Mouse (Mus musculus) T-helper 1 cell (primary cell): ENCODE measurements around the gene Ptpru.

Experiments
- in situ Hi-C: fragments of 300-600 bp; cut with MboI, MseI; formaldehyde crosslinking; loops from one replicate; pipeline ENCODE4 v1.15.1; 2025; ENCODE audit warnings: high pct_unique_total_duplicates

The Ptpru gene

DNA sequence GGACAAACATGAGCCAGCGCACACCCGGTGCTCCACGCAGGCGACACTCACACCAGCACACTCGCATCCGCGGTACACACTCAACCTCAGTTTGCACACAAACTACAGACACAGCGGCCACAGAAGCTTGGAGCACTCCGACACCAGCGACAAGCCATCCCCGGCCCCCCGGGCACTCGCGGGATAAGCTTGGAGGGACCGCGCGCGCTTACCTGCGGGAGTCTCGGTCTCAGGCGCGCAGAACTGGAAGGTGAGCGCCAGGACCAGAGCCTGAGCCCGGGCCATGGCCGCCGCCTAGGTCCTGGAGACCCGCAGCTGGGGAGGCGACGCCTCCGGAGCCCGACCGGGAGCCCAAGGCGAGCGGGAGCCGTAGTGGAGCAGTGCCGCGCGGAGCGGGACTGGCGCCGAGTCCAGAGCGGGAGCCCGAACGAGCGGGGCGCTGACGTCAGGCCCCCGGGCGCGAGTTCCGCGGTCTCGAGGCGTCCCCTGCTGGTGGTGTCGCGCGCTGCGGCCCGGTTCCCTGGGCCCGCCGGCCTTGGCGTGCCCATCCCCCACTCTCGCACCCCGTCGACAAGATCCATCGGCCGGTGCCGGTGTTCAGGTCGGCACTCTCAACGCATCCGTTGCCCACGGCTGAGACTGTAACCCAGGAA is at the start of gene Ptpru:
Ptpru (minus strand) TSS at position 417 of the 653 bp plus-strand sequence.
- in situ Hi-C loops: loop anchor here (5.0 kb wide), 2 partner anchors 111 to 876 kb away; no protein-coding TSS in a partner anchor

DNA sequence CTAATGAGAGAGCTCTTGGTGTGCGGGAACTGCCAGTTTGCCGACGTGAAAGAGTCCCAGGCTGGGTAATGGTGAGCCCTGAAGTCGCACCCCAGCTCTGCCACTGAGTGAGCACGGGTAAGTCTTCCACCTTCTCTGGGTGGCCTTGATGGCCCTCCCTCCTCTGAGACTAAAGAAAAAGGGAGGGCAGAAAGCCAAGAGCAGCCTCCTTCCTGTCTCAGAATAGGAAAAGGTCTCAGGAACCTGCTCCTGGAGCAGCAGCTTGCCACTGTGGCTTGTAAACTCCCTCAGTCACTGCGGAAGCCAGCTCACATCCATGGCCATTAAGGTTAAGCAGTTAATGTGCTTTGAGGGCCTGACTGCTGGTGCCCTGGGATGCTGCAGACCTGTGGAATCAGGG is 47.3 kb upstream of the Ptpru start:
- in situ Hi-C loops: no loop called here

DNA sequence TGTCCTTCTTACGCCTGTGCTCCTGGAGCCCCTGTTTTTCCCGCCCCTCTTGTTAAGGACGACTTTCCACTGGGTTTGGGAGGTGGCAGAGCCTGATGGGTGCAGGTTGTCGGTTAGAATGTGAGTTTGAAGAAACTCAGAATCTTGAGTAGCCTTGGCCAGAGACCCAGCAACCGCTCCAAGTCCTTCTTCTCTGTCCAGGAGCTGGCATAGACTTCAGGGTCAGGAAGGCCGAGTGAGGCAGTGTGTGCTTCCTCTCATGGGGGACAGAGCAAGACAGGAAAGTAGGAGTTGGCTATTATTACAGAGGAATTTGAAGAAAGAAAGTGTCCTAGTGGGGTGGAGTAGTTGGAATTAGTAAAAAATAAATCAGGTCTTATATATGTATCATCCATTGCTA is 45.5 kb upstream of the Ptpru start:
- in situ Hi-C loops: no loop called here

DNA sequence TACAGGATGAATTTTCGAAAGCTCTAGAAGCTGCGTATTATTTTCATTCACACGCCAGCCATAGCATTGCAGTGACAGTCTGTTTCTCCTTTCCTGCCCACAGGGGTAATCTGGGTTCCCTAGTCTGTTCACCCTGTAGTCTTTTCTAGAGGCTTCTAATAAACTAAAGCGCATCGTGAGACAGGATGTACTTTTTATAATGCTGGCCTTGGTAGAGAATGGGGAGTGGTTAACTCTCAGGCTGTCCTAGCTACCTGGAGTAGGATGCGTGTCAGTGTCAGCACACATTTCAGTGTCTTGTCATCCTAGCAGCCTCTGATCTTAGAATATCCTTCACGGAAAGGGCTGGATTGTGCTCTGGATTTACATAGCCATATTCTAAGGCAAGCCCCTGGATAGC is 43.2 kb upstream of the Ptpru start:
- in situ Hi-C loops: no loop called here

DNA sequence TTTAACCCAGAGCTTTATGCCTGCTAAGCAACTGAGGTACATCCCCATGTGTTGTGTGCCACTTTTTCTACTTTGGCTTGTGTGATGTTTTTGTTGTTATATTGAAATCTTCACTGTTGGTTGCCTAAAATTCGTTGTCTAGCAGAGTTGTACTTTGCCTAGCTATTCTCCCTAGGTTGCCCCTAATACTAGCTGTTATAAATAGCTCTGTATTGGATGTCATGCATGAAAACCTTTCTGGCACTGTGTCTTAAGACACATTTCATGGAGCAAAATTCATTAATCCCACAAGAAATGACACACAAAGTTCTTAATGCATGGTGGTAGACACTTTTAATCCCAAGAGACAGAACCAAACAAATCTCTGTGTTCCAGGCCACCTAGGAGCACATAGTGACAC is 41.6 kb upstream of the Ptpru start:
- in situ Hi-C loops: no loop called here

DNA sequence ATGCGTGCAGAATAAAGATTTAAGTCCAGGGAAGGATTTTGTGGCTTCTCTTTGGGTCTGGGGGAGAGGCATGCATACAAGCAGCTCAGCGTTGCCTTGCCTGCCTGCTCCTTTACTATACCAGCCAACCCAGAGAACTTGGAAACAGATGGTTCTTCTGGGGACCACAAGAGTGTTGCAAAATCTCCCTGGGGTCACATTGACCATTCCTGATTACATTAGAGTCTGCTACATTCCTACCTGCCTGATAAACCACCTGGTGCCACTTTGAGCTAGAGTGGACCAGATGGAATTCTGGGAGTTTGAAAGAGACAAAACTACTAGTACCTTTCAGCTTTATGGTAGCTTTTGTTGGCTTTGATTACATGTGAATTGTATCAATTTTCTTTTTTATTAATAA is 38.7 kb upstream of the Ptpru start:
- in situ Hi-C loops: no loop called here

DNA sequence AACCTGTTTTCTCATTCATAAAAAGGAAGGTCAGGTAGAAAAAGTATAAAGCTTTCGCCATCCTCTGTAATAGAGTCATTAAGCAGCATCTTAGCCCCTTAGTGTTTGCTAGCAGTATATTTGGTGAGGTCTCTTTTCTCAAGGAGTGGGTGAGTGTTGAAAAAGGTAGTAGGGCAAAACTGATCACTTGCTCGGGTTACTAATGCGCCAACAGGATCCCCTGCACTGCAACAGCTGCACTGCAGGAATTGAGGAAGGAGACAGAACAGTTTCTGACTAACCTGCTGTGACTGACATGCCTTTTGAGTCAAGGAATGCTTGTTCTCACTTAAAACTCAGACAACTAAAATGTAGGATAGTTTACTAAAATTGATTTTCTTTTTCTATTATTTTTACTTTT is 37.2 kb upstream of the Ptpru start:
- in situ Hi-C loops: no loop called here

DNA sequence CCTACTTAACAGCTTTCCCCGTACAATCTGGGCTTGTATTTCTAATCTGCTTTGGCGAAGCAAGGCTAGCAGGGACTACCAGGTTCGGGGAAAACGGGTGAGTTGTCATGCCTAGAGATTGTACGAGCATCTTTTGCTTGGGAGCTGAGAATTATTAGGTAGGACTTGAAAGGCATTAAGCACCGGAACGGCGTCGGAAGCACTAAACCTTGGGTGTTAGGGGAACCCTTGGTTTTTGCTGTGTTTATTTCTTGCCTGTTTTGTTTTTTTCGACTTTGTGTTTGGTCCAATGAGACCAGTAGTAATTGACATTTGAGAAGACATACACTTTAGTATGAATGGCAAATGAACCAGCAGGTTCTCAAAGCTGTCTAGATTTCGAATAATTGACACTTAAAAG is 36.5 kb upstream of the Ptpru start:
- in situ Hi-C loops: loop anchor here (25.0 kb wide), 1 partner anchor 1512 kb away; the partner anchor contains the start of genes Snrnp40 and Zcchc17

DNA sequence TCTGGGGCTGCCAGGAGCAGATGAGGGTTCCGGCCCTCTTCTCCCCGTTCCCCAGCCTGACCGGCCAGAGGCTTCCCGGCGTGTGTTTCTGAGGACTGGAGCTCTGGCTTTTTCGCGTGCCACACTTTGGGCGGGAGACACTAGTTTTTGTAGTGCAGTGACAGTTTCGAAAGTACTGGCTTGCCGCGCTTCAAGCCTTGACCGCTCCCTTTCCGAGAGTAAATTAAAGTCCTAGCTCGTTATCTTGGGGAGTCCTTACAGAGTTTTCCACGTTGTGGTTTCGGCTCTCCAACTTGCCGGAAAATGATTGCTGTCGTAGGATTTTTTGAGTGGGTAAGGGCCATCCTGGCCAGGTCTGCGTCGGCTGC is 36.1 kb upstream of the Ptpru start:
- in situ Hi-C loops: loop anchor here (25.0 kb wide), 1 partner anchor 1512 kb away; the partner anchor contains the start of genes Snrnp40 and Zcchc17

DNA sequence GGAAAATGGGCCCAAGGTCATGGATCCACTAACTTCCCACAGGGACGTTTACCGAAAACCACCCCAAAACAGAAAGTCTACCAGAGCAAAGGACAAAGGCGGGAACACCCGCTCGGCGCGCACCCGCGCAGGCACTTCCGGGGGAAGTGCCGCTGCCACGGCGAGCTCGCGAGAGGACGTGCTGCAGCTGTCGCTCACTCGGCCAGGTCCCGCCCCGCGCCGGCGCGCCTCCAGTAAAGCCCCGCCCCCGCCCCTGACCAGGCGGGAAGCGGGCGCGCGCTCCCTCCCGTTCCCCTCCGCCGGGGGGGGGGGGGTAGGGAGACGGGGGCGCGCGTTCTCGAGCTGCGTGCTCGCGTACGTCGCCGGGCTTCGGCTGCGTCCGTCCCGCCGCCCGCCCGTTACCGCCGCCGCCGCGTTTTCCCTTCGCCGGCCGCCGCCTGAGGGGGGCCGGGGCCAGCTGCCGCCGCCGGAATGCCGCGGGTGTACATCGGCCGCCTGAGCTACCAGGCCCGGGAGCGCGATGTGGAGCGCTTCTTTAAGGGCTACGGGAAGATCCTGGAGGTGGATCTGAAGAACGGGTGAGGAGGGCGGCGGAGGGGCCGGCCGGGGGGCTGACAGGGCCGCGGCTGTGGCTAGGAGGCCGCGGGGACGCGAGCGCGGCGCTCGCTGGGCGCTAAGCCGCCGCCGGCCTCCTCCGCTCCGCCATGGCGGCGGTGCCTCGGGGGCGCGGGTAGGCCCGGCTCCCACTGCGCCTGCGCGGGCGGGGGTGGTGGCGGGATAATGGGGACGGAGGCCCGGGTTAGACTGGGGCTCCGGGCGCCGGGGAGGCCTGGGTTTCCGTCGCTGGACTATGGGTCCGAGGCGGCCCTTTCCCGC is 35.4 kb upstream of the Ptpru start, which contains the start of gene Srsf4:
Srsf4 (plus strand) TSS at position 325 of the 876 bp plus-strand sequence.
- in situ Hi-C loops: loop anchor here (25.0 kb wide), 1 partner anchor 1511 kb away; the partner anchor contains the start of genes Snrnp40 and Zcchc17

DNA sequence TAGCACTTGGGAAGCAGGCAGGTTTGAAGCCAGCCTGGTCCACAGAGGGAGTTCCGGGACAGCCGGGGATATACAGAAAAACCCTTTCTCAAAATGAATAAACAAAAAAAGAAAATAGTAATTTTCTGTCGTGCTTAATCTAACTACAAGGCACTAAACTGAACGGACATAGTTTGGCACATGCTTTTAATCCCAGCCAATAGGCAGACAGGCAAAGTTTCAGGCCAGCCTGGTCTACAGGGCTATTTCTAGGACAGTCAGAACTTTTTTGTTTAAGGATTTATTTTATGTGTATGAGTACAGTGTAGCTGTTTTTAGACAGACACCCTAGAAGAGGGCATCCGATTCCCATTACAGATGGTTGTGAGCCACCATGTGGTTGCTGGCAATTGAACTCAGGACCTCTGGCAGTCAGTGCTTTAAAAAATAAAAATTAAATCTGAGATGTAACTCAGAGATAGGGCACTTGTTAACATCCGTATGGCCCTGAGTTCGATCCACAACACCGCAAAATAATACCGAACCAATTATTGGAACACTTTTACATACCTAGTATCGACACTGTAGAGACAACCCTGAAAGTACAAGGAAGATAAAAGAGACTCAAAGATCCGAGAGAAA is 34.7 kb upstream of the Ptpru start:
- in situ Hi-C loops: loop anchor here (25.0 kb wide), 1 partner anchor 1510 kb away; the partner anchor contains the start of genes Snrnp40 and Zcchc17

DNA sequence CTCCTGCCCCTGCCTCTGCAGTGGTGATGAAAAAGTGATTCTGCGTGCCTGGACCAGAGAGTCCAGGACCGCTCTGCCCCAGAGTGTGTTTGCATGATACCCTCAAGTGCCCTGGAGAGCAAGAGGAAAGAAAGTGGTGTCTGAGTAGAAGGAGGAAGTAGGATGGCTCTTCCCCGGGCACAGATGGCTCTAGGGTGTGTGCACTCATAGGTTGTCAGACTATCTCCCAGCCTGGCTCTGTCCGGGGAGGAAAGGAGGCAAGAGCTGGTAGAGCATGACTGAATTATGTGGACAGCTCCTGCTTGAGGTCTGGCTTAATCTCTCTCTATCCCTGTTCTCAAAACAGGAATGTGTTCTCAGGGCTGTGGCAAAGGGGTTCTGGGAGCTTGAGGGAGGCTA is 23.3 kb upstream of the Ptpru start:
- in situ Hi-C loops: loop anchor here (25.0 kb wide), 1 partner anchor 1499 kb away; the partner anchor contains the start of genes Snrnp40 and Zcchc17

DNA sequence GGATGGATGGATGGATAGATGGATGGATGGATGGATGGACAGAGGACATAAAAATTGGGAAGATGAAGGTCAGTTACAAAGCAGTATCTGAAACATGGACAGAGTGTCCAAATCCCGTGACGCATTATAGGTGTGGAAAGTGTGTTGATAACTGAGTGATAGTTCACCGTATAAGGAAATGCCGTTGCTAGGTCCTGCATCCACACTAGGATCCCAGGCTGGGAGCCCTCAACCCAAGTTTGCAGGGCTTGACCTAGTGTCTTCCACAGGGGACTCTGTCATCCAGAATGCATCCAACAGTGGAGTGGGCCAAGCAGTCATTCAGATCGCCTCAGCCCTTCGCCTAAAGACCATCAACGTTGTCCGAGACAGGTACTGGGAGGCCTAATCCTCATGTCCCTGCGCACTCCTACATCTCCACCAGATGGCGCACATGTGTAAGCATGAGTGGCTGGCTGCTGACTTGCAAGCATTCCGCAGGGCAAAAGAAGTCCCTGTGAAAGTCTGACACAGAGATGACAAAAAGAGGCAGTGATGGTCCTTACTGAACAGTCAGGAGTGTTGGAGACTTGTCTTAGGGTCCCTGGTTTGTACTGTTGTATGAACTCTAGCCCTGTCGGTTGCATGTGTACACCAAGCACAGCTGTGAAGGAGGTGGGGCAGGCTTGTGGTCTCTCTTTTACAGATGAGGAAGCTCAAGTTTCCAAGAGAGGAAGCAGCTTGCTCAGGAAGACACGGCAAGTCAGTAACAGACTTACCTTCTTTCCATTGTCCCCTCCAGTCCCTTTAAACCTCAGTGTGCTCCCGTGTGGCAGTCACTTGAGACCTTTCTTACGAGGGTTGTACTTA is 22.6 kb upstream of the Ptpru start:
- in situ Hi-C loops: loop anchor here (25.0 kb wide), 1 partner anchor 1498 kb away; the partner anchor contains the start of genes Snrnp40 and Zcchc17

DNA sequence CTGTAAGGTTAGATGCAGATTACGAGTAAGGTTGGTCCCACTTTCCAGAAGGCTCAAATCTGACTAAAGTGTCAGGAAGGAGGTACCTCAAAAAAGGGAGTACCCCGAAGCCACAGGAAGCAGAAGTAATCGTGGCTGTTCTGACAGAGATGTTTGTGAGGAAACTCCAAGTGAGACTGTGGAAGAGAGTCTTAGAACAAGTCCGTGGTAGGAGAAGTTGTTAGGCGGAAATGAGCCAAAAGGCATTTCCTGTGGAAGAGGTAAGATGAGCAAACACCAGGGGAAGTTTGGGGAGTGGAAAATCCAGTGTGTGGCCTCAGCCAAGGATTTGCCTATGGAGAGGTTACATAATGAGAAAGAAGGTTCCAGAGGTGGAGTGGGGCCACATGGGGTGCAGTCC is 16.9 kb upstream of the Ptpru start:
- in situ Hi-C loops: loop anchor here (25.0 kb wide), 1 partner anchor 1493 kb away; the partner anchor contains the start of genes Snrnp40 and Zcchc17

DNA sequence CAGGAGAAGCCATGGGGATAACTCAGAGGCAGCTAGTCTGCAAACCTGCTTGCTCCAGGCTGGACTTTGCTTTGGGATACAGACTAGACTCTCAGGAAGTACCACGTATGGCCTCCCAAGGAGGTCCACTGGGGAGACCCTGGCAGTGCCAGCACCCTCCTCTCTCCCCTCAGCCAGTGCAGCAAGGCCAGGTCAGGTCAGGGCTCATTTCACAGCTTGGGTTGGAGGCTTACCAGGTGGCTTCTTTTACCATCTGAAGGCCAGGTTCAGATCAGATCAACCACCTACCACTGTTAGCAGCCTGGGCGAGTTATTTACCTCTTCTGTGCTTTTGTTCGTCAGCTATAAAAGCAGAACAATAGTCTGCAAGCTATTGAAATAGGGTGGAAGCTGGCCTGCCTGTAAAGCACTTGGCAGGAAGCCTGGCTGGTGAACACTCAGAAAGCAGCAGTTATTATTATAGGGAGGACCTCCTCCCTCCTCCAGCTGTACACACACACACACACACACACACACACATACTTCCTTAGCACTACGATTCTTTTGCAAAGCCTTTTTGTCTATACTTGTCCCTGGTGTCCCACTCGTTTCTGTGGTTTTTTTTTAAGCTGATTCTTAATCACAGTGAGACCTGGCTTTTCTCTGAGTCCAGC is 12.0 kb upstream of the Ptpru start:
- in situ Hi-C loops: loop anchor here (25.0 kb wide), 1 partner anchor 1488 kb away; the partner anchor contains the start of genes Snrnp40 and Zcchc17

DNA sequence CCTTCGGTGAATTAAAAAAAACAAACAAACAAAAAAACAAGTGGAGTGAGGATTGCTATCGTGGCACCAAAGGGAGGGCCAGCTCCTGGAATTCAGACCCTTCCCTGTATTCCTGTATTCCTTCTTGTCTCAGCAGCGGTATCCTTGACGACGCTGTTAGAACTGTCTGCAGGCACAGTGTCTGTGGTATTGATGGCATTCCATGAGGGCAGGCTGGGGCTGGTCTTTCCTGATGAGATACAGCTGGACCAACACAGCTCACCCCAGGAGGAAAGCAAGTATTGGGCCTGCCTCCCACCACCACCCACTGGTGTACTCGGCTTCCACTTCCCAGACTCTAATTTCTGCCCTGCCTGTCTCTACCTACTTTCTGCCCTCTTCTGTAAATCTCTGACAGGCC is 10.0 kb upstream of the Ptpru start:
- in situ Hi-C loops: no loop called here

DNA sequence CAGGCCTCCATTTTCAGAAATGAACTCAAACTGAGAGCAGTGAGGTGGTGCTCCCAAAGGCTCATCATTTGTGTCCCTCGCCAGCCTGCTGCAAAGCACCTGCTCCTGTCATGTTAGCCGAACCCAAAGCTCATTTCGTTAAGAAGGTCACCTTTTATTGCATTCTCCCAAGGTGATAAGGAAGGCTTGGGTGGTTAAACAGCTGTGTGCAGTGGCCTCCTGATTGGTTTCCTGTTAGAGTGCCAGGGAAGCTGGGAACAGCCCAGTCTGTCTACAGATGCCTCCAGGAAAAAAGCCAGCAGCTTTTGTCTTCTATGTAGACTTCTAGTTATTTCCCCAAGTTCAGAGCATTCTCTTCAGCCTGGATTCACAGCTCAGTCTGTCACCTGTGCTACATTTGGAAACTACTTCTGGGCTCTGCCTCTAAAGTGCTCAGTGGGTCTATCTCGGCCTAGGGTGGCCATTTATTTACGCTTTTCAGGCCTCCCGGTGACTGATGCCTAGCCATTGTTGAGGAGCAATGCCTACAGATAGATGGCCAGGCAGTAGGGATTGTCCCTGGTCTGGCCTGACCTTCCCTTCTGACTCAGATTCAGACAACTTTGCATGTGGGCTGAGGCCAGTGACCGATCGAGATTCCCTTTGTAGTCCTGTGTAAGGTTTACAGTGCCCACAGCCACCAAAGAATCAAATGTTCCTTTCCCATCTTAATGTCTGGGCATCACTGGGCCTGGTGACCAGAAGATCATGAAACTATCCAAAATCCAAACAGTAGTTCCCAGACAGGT is 8.1 kb upstream of the Ptpru start:
- in situ Hi-C loops: no loop called here

DNA sequence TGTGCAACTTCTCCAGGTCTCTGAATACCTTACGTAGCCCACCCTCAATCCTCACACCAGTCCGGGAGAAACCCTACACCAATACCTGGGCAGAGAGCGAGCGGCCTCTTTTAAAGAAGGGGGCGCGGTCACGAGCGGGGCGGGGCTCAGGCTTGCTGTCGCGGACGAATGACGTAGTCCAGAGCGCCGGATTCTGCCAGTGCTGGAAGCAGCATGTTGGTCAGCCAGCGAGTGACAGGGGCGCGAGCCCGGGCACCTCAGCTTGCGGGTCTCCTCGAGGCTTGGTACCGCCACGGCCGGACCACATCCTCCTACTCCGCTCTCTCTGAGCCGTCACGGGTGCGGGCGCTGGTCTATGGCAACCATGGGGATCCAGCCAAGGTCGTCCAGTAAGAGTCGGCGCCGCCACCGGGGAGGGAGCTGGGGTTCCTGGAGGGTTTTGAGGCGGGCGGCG is 5.2 kb upstream of the Ptpru start, which contains the start of gene Mecr:
Mecr (plus strand) TSS at position 181 of the 454 bp plus-strand sequence.
- in situ Hi-C loops: no loop called here

DNA sequence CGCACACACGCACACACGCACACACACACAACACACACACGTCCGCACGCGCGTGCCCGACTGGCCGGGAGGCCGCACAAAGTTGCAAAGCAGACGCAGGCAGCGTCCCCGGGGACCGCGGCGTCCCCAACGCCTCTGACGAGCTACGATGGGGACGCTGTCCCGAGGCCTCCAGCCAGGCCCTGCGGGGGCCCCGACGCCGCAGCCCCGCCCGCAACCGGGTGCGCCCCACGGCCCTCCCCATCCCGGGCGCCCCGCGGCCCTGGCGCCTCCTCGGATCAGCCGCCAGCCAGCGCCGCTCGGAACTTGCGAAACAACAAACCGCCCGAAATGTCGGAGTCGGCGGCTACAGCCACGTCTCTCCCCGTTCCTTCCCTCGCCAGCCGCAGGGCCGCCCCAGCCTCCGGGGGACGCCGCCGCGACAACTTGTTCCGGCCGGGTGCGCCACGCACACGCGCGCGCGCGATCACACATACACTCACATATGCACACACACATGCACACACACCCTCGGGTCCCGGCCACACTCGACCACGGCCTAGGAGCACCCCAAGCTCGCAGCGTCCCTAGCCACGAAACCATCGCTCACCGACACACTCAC is 1.1 kb downstream of the Ptpru start:
- in situ Hi-C loops: loop anchor here (5.0 kb wide), 2 partner anchors 110 to 875 kb away; no protein-coding TSS in a partner anchor
